Mouse (Mus musculus) CH12.LX (cell line): ENCODE measurements around the gene 9030025P20Rik.
"Not testable (repeated sequence)": the region's sequence is repeated elsewhere in the genome, so short reads cannot be mapped to it uniquely, and the experiment has no call there.

ENCODE experiments used
- BHLHE40 ChIP-seq: IDR thresholded peaks from 2 replicates; pipeline ENCODE4 v1.6.1; 2011; ENCODE audit warnings: mild to moderate bottlenecking, low read depth, low read length, improper control_type of control experiment
- MXI1 ChIP-seq: IDR thresholded peaks from 2 replicates; pipeline ENCODE4 v1.6.1; 2011; ENCODE audit warnings: mild to moderate bottlenecking, low read depth, low read length, improper control_type of control experiment

DNA sequence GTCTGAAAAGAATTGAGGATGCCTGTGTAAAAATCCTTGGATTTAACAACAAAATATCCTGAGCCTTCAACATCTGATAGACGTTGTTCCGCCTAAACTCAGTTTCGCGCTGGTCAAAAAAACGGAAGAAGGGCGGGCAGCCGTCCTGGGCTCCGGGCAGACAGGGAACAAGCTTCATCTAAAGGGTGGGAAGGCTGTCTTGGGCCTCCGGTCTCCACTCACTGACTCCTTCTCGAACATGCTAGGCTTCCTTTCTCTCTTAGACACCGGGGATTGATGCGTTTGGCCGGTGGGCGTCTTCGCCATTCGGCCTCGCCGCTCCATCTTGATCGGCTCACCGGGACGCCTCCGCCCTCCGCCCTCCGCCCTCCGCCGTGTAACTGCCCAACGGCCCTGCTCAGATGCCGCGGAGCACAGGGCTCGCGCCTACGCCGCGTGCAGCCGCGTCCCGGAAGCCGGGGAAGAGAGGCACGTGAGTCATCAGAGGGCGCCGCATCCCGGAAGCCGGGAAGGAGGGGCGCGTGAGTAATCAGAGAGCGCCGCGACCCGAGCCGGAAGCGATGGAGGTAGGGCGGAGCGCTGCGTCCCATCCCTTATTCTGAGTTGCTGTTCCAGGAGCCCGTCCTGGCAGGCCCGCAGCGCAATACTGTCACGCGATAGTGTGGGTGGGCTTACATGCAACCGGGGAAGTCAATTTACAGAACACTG, 31.6 kb downstream of the 9030025P20Rik start, which contains the start of gene Gm3435:
- not testable (repeated sequence) for TF ChIP-seq MXI1, BHLHE40
